Mouse (Mus musculus): ENCODE results near the gene A1cf. TPM values are rescaled to one million over a fixed set of nuclear protein-coding genes. Genes with fewer than 3 reads are reported as not detected.
A peak's percentile ranks its signal among the peaks of the same experiment; 100 is the strongest.

A1cf gene
- total RNA-seq, 2 experiments from 2014 or later, result not detected

DNA sequence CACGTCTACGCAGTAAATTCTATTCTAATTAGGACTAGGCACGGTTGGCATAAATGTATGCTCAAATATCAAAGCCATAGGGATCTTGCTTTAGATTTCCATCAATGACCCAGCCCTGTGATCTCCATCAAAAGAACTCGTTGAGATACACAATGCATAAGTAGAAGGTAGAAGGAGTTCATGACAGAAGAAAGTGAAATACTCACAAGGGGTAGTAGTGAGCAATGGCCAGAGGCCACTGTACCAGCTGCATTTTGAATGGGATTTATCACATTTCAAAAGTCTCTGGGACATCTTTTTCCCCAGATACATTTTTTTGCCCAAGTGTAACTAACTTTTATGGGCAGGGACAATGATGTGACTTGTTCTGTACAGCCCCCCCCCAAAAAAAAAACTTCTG lies 85.7 kb downstream of the A1cf start:
- no peak for DNase-seq

- no peak for DNase-seq
Observed at GRCm38 (mm10) chr19:31954696-31955095, 86.1 kb downstream of the A1cf start.

GRCm38 (mm10) chr19:31956359-31956758 lies 87.8 kb downstream of the A1cf start:
- DNase-seq, result no peak

GRCm38 (mm10) chr19:31960434-31960833 lies 91.9 kb downstream of the A1cf start:
- DNase-seq, result no peak

DNA sequence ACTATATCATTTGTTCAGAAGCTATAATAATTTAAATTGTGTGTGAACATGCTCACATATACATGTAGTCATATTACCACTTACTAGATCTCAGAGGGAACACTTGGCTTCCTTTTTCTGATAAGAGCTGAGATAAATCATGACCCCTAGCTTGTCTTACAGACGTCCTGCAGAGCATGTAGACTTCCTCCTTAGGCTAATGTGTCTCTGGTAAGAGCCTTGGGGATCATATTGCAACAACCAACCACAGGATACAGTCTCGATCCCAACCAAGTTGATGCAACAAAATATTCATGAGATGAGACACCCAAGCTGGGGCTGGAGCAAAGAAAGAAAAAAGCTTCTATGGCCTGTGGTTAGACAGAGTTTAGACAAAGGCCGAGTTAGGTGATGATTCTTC lies 94.6 kb downstream of the A1cf start:
- DNase-seq, result no peak

- DNase-seq, result no peak
Observed at GRCm38 (mm10) chr19:31967933-31968532, 99.5 kb downstream of the A1cf start.

GRCm38 (mm10) chr19:31971405-31971804 lies 102.8 kb downstream of the A1cf start:
- DNase-seq, result no peak

DNA sequence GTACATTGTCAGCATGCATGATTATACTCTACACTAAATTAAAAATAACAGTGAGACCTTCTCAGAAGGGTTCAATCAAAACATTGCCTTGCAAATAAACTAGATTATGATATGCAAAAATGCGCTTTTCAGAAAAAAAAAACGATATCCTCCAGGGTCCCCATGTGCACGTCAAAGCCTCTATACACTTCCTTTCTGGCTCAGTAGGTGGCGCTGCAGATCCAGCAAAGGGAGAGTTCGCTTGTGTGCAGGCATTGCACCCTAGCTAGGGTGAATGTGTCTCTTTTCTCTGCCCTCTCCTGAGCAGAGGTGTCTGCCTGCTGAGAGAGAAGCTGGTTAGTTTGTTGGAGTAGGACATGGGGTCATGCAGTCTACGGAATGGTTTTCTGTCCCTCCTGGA lies 103.4 kb downstream of the A1cf start:
- DNase-seq, result peak; percentile 71 to 78

DNA sequence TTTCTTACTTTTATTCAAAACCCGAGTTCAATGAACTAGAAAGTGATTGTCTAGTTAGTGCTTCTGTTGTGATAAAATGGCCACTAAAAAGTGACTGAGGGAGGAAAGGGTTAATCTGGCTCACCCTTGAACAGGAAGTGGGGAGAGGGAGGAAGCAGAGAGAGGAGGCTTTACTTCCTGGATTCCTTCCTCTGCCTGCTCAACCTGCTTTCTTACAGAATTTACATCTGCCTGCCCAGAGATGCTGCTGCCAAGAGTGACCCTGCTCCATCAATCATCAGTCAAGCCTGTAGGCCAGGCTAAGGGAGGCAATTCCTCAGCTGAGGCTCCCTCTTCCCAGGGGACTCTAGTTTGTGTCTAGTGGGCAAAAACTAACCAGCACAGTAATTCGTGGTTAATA lies 107.3 kb downstream of the A1cf start:
- no peak for DNase-seq

DNA sequence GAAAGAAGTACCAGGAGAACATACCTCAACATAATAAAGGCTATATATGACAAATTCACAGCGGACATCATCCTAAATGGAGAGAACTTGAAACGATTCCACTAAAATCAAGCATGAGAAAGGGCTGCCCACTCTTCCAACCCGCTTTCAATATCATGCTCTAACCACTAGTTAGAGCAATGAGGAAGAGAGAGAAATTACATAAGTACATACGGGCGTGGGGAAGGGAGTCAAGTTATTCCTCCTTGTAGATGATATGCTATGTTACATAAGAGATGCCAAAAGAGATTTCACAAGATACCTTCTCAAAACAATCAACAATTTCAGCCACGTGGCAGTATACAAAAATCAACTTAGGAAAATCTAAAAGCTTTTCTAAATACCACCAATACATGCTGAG lies 122.5 kb downstream of the A1cf start:
- DNase-seq, result no peak

DNA sequence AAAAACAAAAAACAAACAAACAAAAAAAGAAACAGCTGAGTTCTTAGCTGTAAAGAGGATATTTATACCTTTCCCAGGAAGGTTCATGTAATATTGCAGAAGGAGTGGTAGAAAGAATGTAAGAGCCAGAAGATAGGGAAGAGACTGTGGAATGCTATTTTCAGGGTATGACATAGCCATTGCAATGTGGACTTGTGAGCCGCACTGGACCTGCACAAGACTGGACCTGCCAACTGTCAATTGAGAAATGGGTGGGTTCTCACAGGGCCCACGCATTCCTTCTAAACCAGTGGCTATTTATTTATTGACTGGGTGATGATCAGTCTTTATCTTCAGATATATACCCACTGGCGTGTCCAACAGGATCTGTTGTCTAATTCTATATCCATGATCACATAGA lies 128.4 kb downstream of the A1cf start:
- DNase-seq, result no peak

Other genes starting within 250 kb of the A1cf start
- 10 to 100 TPM; 24.3 to 28.4 TPM for gene Prkg1, start 103.7 kb upstream of the A1cf start, total RNA-seq (2021)
- 1 to 10 TPM; 4.7 to 8.2 TPM for gene Asah2, start 239.4 kb downstream of the A1cf start, total RNA-seq (2021)